ENCODE assay signal across 8 mouse cellular contexts in genomic region chr19:10017637-10018526, GRCm38 (mm10). TPM values are rescaled to one million over a fixed set of nuclear protein-coding genes. Genes with fewer than 3 reads are reported as not detected.
DNase-seq lines count a peak whose midpoint lies in the region; ATAC-seq lines count a peak whose summit lies in the region.

No protein-coding gene starts in this region.

- peak; percentile 95 for ATAC-seq in hindbrain, embryonic 13.5 days (ENCODE audit: low FRiP score)

- H3K4me1 ChIP-seq in hindbrain, embryonic 13.5 days (replicated peaks), result peaks cover 38% of the 10 kb centered on the region

- H3K4me2 ChIP-seq in hindbrain, embryonic 13.5 days, result peak overlapping the region; percentile 81

- peak; percentile 92 for DNase-seq in Muller cell, postnatal 12 days (ENCODE audit: inconsistent ontology term)
- peak; percentile 77 to 81 for DNase-seq in cerebellum, postnatal 14 days
- DNase-seq in frontal cortex, postnatal 25 days (ENCODE audit: low spot score in 2 of 2), result peak; percentile 57 to 66
- DNase-seq in left cerebral cortex, adult 11 months (ENCODE audit: low spot score), result peak; percentile 77
- DNase-seq in lung, postnatal 36 days, result peak; percentile 93
- peak; percentile 89 for DNase-seq in retina, embryonic 14.5 days (ENCODE audit: low spot score)
- peak; percentile 57 to 63 for DNase-seq in thymus, postnatal 36 days

- peak overlapping the region; percentile 54 for H3K4me3 ChIP-seq in hindbrain, embryonic 13.5 days

- H3K27me3 ChIP-seq in hindbrain, embryonic 13.5 days, result peaks cover 9% of the 10 kb centered on the region; the same call in 1 of the 2 replicates

- peak overlapping the region; percentile 78 for H3K9ac ChIP-seq in hindbrain, embryonic 13.5 days

- WGBS in hindbrain, embryonic 13.5 days, result 5% methylated on average over 44 of the region's 44 CpGs

- no peaks in the 10 kb centered on the region for H3K36me3 ChIP-seq in hindbrain, embryonic 13.5 days

- H3K9me3 ChIP-seq in hindbrain, embryonic 13.5 days, result no peaks in the 10 kb centered on the region

- peak overlapping the region; percentile 62 for H3K27ac ChIP-seq in hindbrain, embryonic 13.5 days

RNA-seq across cellular contexts. Expression of gene Rab3il1, which starts 16.4 kb away (rescaled TPM):
- 22.6 and 25.1 TPM in 2 replicates for polyA plus RNA-seq in hindbrain, embryonic 13.5 days (2015; fragmentation: Nextera tagmentation; extraction: Ambion mirVana)

RNA-seq across cellular contexts. Expression of gene Best1, which starts 16.4 kb away (rescaled TPM):
- polyA plus RNA-seq in hindbrain, embryonic 13.5 days (2015; fragmentation: Nextera tagmentation; extraction: Ambion mirVana), result 1.5 and 1.7 TPM in 2 replicates

RNA-seq across cellular contexts. Expression of gene Fads3, which starts 23.5 kb away (rescaled TPM):
- polyA plus RNA-seq in hindbrain, embryonic 13.5 days (2015; fragmentation: Nextera tagmentation; extraction: Ambion mirVana), result 15.2 and 18.0 TPM in 2 replicates

RNA-seq across cellular contexts. Expression of gene Fth1, which starts 37.5 kb away (rescaled TPM):
- 1,535 and 1,618 TPM in 2 replicates for polyA plus RNA-seq in hindbrain, embryonic 13.5 days (2015; fragmentation: Nextera tagmentation; extraction: Ambion mirVana)

Comparison
In these comparisons a context has a peak if more than half of its experiments do, and no peak if none do; other contexts are left out.
1. Peak in every context shown above with its lines: DNase-seq, ATAC-seq, H3K4me3 ChIP-seq and H3K27ac ChIP-seq.